Mouse (Mus musculus) cerebellum, adult 2 months (tissue): ENCODE measurements around the gene Mxd1. TPM values are rescaled to one million over a fixed set of nuclear protein-coding genes. Genes with fewer than 3 reads are reported as not detected.

Source experiments
- DNase-seq, 2 experiments: peaks; one replicate each; pipeline ENCODE4 v3.0.0; 2021
- H3K27ac ChIP-seq: fragments of 200-500 bp; 2 replicates; pipeline ENCODE4 v1.5.1; 2012; ENCODE audit warnings: low read length, control low read depth, inconsistent platforms; ENCODE audit not compliant: insufficient read depth
- H3K27me3 ChIP-seq: fragments of 200-500 bp; 2 replicates; pipeline ENCODE4 v1.6.1; 2012; ENCODE audit warnings: inconsistent platforms, mild to moderate bottlenecking, low read length, moderate library complexity; ENCODE audit not compliant: control insufficient read depth, insufficient read depth
- H3K4me1 ChIP-seq: fragments of 200-500 bp; 2 replicates; pipeline ENCODE4 v1.6.1; 2011; ENCODE audit warnings: low read length; ENCODE audit not compliant: control insufficient read depth, insufficient read depth
- H3K4me3 ChIP-seq: fragments of 200-500 bp; replicated peaks from 2 replicates; pipeline ENCODE3; 2011; ENCODE audit warnings: mild to moderate bottlenecking, low read depth, low read length, control low read depth; ENCODE audit not compliant: insufficient read depth
- CTCF ChIP-seq: fragments of 200-500 bp; IDR thresholded peaks from 2 replicates; pipeline ENCODE4 v1.5.1; 2011; ENCODE audit warnings: low read depth, mild to moderate bottlenecking, control low read depth, low read length, moderate library complexity, borderline replicate concordance; ENCODE audit not compliant: insufficient read depth
- POLR2A ChIP-seq: fragments of 200-500 bp; IDR thresholded peaks from 2 replicates; pipeline ENCODE4 v1.6.1; 2011; ENCODE audit warnings: low read length, control low read depth, borderline replicate concordance; ENCODE audit not compliant: insufficient read depth
- WGBS: fragments of 180-500 bp; shearing (Covaris S2); methylation state at CpG from one replicate; pipeline ENCODE4 v1.1.7; 2018; 5-methylcytosine and 5-hydroxymethylcytosine counted together
- polyA plus RNA-seq: library from polyadenylated mRNA; depleted of rRNA; stranded (reverse); fragments of >200 nt; gene quantifications from 2 replicates; pipeline ENCODE4 v1.2.3, GENCODE M21; 2012; rRNA removed

Mxd1 gene
- 21.1 and 21.9 TPM in 2 replicates for polyA plus RNA-seq

DNA sequence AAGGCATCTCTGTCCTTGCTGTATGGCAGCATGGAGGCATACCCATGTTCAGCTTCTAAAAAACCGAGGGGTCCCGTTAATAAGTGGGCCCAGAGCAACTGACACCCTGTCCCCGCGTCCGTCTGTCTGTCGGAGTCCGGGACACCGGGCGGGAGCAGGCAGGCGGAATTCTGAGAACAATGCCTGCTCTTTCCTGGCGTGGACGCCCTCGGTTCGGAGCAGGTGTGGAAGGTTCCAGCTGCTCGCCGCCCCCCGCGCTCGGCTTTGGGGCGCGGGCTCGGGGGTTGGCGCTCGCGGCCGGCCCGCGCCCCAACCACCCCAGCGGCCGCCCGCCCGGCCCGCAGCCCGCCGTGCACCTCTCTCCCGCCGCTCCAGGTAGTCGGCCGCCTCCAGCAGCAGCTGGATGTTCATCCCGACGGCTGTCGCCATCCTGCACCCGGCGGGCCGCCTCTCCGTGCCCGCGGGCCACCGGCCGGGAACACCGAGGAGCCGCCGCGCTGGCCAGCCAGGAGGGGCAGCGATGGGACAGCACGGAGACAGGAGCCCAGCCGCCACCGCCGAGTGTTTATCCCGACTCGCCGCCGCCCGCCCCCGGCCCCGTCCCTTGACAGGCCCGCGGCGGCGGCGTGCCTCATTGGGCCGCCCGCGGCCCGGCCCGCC lies at the start of gene Mxd1:
Gene Mxd1 (minus strand): TSS at position 582 of the 660 bp plus-strand sequence.
- H3K4me1 ChIP-seq, result peaks cover 16% of the 10 kb centered on the region
- H3K27ac ChIP-seq, result peak within 1 kb of the TSS; percentile 32; the same call in 1 of the 2 replicates
- no peaks in the 10 kb centered on the region for H3K27me3 ChIP-seq
- no peak for DNase-seq
- peak within 1 kb of the TSS; percentile 77 for H3K4me3 ChIP-seq
- TF ChIP-seq POLR2A, result peak; percentile 55
- no peak for TF ChIP-seq CTCF
- WGBS, result 2% methylated on average over 54 of the region's 76 CpGs

DNA sequence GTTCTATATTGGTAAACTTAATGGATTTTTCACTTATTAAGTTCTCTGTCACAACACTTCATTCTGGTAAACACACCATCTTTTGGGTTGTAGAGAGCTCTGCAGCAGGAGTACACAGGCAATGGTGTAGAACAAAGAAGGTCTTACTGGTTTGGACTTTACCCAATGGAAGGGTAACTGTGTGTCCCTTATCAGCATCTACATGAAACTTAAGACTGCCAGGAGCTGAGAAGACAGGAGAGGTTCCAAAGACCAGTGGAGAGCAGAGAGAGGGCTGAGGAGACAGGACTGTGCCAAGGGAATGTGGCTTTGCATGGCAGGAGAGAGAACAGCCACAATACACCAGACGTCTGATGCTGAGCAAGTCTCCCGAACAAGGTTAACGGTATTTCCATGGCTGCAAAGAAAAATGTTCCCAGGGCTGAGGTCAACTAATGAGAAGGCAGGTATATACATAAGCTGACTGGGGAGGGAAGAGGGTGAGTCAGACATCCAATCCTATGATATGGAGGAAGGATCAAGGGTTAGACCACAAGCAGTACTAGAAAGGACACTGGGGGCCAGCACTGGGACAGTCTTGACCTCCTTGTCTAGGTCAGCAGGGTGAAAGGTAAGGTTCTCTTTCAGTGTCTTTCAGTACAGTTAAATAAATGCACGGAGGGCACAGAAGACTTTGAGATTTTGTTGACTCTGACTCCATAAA lies 39.3 kb upstream of the Mxd1 start:
- Histone ChIP-seq H3K4me1 (no peaks in the 10 kb centered on the region), H3K4me3 (no peak overlapping the region), H3K27ac (no peak overlapping the region), H3K27me3 (no peaks in the 10 kb centered on the region)
- 84% methylated on average over 4 of the region's 4 CpGs for WGBS
- DNase-seq, result no peak
- no peak for TF ChIP-seq CTCF
- TF ChIP-seq POLR2A, result no peak

DNA sequence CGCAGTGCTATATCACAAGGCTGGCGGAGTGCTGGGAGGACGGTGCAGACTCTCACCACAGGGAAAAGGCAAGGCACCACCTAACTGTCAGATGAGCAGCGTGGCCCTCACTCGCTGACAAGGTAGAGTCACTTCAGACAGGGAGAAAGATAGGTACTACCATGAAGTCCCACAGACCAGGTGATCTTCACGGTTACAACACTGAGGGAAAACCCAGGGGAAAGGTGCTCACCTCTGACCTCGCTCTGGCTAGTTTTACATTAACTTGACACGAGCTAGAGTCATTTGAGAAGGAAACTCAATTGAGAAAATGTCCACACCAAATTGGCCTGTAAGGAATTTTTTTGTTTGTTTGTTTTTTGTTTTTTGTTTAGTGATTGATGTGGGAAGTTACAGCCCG lies 33.6 kb upstream of the Mxd1 start:
- Histone ChIP-seq H3K27ac (no peak overlapping the region), H3K4me1 (no peaks in the 10 kb centered on the region), H3K27me3 (no peaks in the 10 kb centered on the region), H3K4me3 (no peak overlapping the region)
- TF ChIP-seq CTCF (no peak), POLR2A (no peak)
- 92% methylated on average over 9 of the region's 9 CpGs for WGBS
- no peak for DNase-seq

DNA sequence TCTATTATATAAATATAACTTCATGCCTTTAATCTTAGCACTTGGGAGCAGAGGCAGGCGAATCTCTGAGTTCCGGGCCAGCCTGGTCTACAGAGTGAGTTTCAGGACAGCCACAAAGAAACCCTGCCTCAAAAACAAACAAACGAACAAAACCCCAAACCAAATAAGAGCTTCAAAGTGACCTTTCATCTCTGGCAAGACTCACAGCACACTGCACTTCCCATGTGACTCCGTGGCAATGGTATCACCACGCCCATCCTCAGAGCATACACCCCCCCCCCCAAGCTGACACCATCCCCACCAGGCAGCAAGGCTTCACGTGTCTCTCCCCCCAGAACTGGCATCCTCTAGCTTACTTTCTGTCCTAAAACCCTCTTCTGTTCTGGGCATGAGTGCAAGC lies 28.9 kb upstream of the Mxd1 start:
- Histone ChIP-seq H3K4me1 (peaks cover 20% of the 10 kb centered on the region), H3K27ac (no peak overlapping the region), H3K4me3 (no peak overlapping the region), H3K27me3 (no peaks in the 10 kb centered on the region)
- DNase-seq, result no peak
- WGBS, result 86% methylated on average over 6 of the region's 6 CpGs
- no peak for TF ChIP-seq POLR2A
- no peak for TF ChIP-seq CTCF

DNA sequence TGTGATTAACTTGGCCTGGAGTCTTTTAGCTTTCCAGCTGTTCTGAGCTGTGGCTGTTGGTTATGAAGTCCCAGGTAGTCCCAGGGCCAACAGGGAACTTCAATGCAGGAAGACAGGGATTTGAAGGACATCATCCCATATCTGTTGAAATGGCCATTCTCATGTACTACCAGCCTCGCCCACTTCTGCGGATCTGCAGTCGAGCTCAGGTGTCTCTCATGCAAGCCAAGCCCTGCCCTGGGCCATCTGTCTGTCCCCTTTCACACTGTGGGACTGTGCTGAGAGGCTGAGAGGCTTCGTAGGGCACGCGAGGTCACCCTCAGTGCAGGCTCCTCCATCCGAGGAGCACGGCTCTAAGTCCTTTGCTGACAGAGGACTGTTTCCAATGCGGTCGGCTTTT lies 27.3 kb upstream of the Mxd1 start:
- TF ChIP-seq POLR2A (no peak), CTCF (no peak)
- Histone ChIP-seq H3K4me1 (peaks cover 20% of the 10 kb centered on the region), H3K27me3 (no peaks in the 10 kb centered on the region), H3K4me3 (no peak overlapping the region), H3K27ac (peak overlapping the region; percentile 18)
- WGBS, result 23% methylated on average over 10 of the region's 10 CpGs
- peak; percentile 57 to 70 for DNase-seq

DNA sequence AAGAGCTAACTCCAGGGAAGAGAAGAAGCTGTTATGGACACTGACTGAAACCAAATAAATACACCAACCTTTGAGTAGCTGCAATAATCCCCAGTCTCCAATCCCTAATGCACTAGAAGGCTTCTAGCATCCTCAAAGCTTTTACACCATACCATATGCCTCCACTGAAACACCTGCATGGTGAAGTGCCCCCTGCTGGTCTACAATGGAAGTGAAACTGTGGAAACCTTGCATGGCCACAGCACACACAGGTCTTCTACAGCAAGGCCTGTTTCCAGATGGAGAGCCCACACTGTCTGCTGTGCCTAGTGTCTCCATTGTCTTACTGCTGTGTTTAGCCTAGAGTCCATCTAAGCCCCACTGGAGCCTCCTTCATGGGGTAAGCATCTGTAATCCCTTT lies 25.5 kb upstream of the Mxd1 start:
- DNase-seq, result peak; percentile 37 to 47
- Histone ChIP-seq H3K27me3 (no peaks in the 10 kb centered on the region), H3K4me1 (peaks cover 20% of the 10 kb centered on the region), H3K4me3 (no peak overlapping the region), H3K27ac (peak overlapping the region; percentile 7)
- TF ChIP-seq CTCF, result peak; percentile 57; the same call in 1 of the 2 replicates
- no peak for TF ChIP-seq POLR2A

DNA sequence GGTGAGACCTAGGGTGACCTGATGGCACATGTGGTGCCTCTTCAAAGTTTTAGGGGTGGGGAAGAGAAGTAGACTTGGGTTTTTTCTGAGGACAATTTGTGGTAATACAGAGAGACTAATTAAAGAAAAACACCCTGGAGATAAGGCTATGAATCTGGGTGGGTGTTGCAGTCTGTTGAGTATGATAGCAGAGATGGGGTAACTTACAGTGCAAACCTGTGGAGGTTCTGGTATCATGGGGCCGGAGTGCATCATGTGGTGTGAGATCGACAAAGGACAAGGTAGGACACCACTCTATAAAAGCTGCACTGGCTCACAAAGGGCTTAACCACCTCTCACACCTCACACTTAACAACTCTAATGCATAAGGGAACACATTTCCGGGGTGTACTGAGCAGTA lies 20.7 kb upstream of the Mxd1 start:
- H3K27me3 ChIP-seq, result no peaks in the 10 kb centered on the region
- no peak overlapping the region for H3K4me3 ChIP-seq
- 93% methylated on average over 3 of the region's 3 CpGs for WGBS
- no peak for DNase-seq
- H3K4me1 ChIP-seq, result peaks cover 7% of the 10 kb centered on the region; the same call in 1 of the 2 replicates
- no peak overlapping the region for H3K27ac ChIP-seq
- no peak for TF ChIP-seq CTCF
- TF ChIP-seq POLR2A, result no peak

DNA sequence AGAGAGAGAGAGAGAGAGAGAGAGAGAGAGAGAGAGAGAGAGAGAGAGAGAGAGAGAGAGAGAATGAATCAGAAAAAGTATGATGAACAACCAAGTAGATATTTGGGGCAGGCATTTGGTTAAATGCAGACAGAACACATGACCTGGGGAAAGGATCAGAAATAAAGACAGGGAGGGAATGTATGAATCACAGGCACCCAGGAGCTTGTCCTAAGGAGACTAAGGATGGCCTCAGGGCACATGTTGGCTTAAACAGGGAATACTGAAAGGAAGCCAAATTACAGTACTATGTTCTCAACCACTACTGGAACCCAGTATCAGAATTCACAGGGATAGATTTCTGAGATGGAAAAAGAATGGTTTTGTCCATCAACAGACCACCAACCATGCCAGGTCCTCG lies 18.0 kb upstream of the Mxd1 start:
- H3K4me1 ChIP-seq, result no peaks in the 10 kb centered on the region; the same call in 1 of the 2 replicates
- H3K27me3 ChIP-seq, result no peaks in the 10 kb centered on the region
- no peak overlapping the region for H3K4me3 ChIP-seq
- TF ChIP-seq CTCF, result no peak
- no peak for TF ChIP-seq POLR2A
- DNase-seq, result no peak
- H3K27ac ChIP-seq, result no peak overlapping the region
- WGBS, result 66% methylated on average over 1 of the region's 1 CpGs
